Mouse (Mus musculus): Measurements from ENCODE around the gene Lax1. TPM values are rescaled to one million over a fixed set of nuclear protein-coding genes. Genes with fewer than 3 reads are reported as not detected.
A peak's percentile ranks its signal among the peaks of the same experiment; 100 is the strongest.
"Not testable (repeated sequence)": the region's sequence is repeated elsewhere in the genome, so short reads cannot be mapped to it uniquely, and the experiment has no call there.

The Lax1 gene
- total RNA-seq (2022): not detected

GRCm38 (mm10) chr1:133689897-133690296 is at the start of gene Lax1:
TSS of gene Lax1 (minus strand) at chr1:133690108.
- no peak for DNase-seq (ENCODE audit: low spot score in 2 of 2)

GRCm38 (mm10) chr1:133736664-133737063 is 46.8 kb upstream of the Lax1 start:
- no peak for DNase-seq (ENCODE audit: low spot score in 2 of 2)

- DNase-seq (ENCODE audit: low spot score in 2 of 2): peak; percentile 47 to 77
Measured at GRCm38 (mm10) chr1:133735995-133736652, 46.2 kb upstream of the Lax1 start.

GRCm38 (mm10) chr1:133732814-133733213 is 42.9 kb upstream of the Lax1 start:
- DNase-seq (ENCODE audit: low spot score in 2 of 2): no peak

GRCm38 (mm10) chr1:133728339-133728738 is 38.4 kb upstream of the Lax1 start:
- no peak for DNase-seq (ENCODE audit: low spot score in 2 of 2)

- DNase-seq (ENCODE audit: low spot score in 2 of 2): no peak
Measured at GRCm38 (mm10) chr1:133720342-133720741, 30.4 kb upstream of the Lax1 start.

GRCm38 (mm10) chr1:133718786-133719185 is 28.9 kb upstream of the Lax1 start:
- no peak for DNase-seq (ENCODE audit: low spot score in 2 of 2)

- no peak for DNase-seq (ENCODE audit: low spot score in 2 of 2)
Measured at GRCm38 (mm10) chr1:133718296-133718695, 28.4 kb upstream of the Lax1 start.

- no peak for DNase-seq (ENCODE audit: low spot score in 2 of 2)
Measured at GRCm38 (mm10) chr1:133716464-133716863, 26.6 kb upstream of the Lax1 start.

GRCm38 (mm10) chr1:133715191-133715590 is 25.3 kb upstream of the Lax1 start:
- DNase-seq (ENCODE audit: low spot score in 2 of 2): no peak

- DNase-seq (ENCODE audit: low spot score in 2 of 2): no peak
Measured at GRCm38 (mm10) chr1:133713009-133713370, 23.1 kb upstream of the Lax1 start.

- no peak for DNase-seq (ENCODE audit: low spot score in 2 of 2)
Measured at GRCm38 (mm10) chr1:133712288-133713008, 22.5 kb upstream of the Lax1 start.

GRCm38 (mm10) chr1:133711376-133711775 is 21.5 kb upstream of the Lax1 start:
- no peak for DNase-seq (ENCODE audit: low spot score in 2 of 2)

- DNase-seq (ENCODE audit: low spot score in 2 of 2): no peak
Measured at GRCm38 (mm10) chr1:133710895-133711294, 21.0 kb upstream of the Lax1 start.

- no peak for DNase-seq (ENCODE audit: low spot score in 2 of 2)
Measured at GRCm38 (mm10) chr1:133709292-133709691, 19.4 kb upstream of the Lax1 start.

GRCm38 (mm10) chr1:133701824-133702223 is 11.9 kb upstream of the Lax1 start:
- not testable (repeated sequence) for DNase-seq (ENCODE audit: low spot score in 2 of 2)

- no peak for DNase-seq (ENCODE audit: low spot score in 2 of 2)
Measured at GRCm38 (mm10) chr1:133697935-133698620, 8.2 kb upstream of the Lax1 start.

GRCm38 (mm10) chr1:133695901-133696300 is 6.0 kb upstream of the Lax1 start:
- peak in 1 of 2 experiments; percentile 10 for DNase-seq (ENCODE audit: low spot score in 2 of 2)

- no peak for DNase-seq (ENCODE audit: low spot score in 2 of 2)
Measured at GRCm38 (mm10) chr1:133694876-133695275, 5.0 kb upstream of the Lax1 start.

- no peak for DNase-seq (ENCODE audit: low spot score in 2 of 2)
Measured at GRCm38 (mm10) chr1:133694301-133694700, 4.4 kb upstream of the Lax1 start.

GRCm38 (mm10) chr1:133693536-133694114 is 3.7 kb upstream of the Lax1 start:
- no peak for DNase-seq (ENCODE audit: low spot score in 2 of 2)

- DNase-seq (ENCODE audit: low spot score in 2 of 2): no peak
Measured at GRCm38 (mm10) chr1:133692195-133692594, 2.3 kb upstream of the Lax1 start.

All from layer of hippocampus, adult 8-10 months (tissue).